Mouse (Mus musculus) hindbrain, postnatal 0 days (tissue): Measurements from ENCODE around the gene Thbs4. TPM values are rescaled to one million over a fixed set of nuclear protein-coding genes. Genes with fewer than 3 reads are reported as not detected.

Source experiments
- ATAC-seq: fragments of 200-750 bp; cut with Nextera tagmentation; 2 replicates; pipeline ENCODE4 v1.8.0; 2017; ENCODE audit warnings: mild to moderate bottlenecking, moderate TSS enrichment, moderate library complexity
- DNase-seq: peaks from one replicate; pipeline ENCODE4 v3.0.0-alpha.2; 2015; ENCODE audit warnings: low spot score
- H3K27ac ChIP-seq: fragments of 300-500 bp; sonication (generic); 2 replicates; pipeline ENCODE4 v1.5.1; 2014; ENCODE audit warnings: mild to moderate bottlenecking
- H3K27me3 ChIP-seq: fragments of 300-500 bp; sonication (generic); 2 replicates; pipeline ENCODE4 v1.6.1; 2014; ENCODE audit warnings: low read length, mixed read lengths; ENCODE audit not compliant: insufficient read depth
- H3K36me3 ChIP-seq: fragments of 300-500 bp; sonication (generic); 2 replicates; pipeline ENCODE4 v1.6.1; 2014; ENCODE audit warnings: low read length, mixed read lengths; ENCODE audit not compliant: insufficient read depth
- H3K4me1 ChIP-seq: fragments of 300-500 bp; sonication (generic); 2 replicates; pipeline ENCODE4 v1.6.1; 2014; ENCODE audit warnings: antibody characterized with exemption, low read length, mixed read lengths; ENCODE audit not compliant: insufficient read depth
- H3K4me2 ChIP-seq: fragments of 300-500 bp; sonication (generic); 2 replicates; pipeline ENCODE4 v1.6.1; 2014; ENCODE audit warnings: low read depth, mild to moderate bottlenecking, low read length, moderate library complexity, mixed read lengths
- H3K4me3 ChIP-seq: fragments of 300-500 bp; sonication (generic); 2 replicates; pipeline ENCODE4 v1.5.1; 2014; ENCODE audit warnings: low read length
- H3K9ac ChIP-seq: fragments of 300-500 bp; sonication (generic); replicated peaks from 2 replicates; pipeline ENCODE4 v1.6.1; 2014; ENCODE audit warnings: mild to moderate bottlenecking, low read length, moderate library complexity, mixed read lengths
- H3K9me3 ChIP-seq: fragments of 300-500 bp; sonication (generic); 2 replicates; pipeline ENCODE4 v1.6.1; 2016; ENCODE audit warnings: low read length, mixed read lengths
- CTCF ChIP-seq: IDR thresholded peaks from 2 replicates; pipeline ENCODE4 v1.5.1; 2016; ENCODE audit warnings: antibody characterized with exemption, control low read depth, low read depth
- WGBS: fragments of 180-500 bp; shearing (Covaris S2); extraction: QIAGEN DNeasy Blood & Tissue Kit; methylation state at CpG from one replicate; pipeline ENCODE4 v1.1.7; 2014; 5-methylcytosine and 5-hydroxymethylcytosine counted together
- polyA plus RNA-seq: library from polyadenylated mRNA; unstranded; fragments of >200 nt; fragmentation: Nextera tagmentation; extraction: Ambion mirVana; gene quantifications from 2 replicates; pipeline ENCODE4 v1.2.1, GENCODE M21; 2015
- total RNA-seq: library from RNA; depleted of rRNA; stranded (reverse); fragments of >200 nt; gene quantifications from 2 replicates; pipeline ENCODE4 v1.2.3, GENCODE M21; 2014

Gene Thbs4
- total and polyA plus RNA-seq, 2 experiments from 2014 or later = 0.94 to 1.3 TPM

DNA sequence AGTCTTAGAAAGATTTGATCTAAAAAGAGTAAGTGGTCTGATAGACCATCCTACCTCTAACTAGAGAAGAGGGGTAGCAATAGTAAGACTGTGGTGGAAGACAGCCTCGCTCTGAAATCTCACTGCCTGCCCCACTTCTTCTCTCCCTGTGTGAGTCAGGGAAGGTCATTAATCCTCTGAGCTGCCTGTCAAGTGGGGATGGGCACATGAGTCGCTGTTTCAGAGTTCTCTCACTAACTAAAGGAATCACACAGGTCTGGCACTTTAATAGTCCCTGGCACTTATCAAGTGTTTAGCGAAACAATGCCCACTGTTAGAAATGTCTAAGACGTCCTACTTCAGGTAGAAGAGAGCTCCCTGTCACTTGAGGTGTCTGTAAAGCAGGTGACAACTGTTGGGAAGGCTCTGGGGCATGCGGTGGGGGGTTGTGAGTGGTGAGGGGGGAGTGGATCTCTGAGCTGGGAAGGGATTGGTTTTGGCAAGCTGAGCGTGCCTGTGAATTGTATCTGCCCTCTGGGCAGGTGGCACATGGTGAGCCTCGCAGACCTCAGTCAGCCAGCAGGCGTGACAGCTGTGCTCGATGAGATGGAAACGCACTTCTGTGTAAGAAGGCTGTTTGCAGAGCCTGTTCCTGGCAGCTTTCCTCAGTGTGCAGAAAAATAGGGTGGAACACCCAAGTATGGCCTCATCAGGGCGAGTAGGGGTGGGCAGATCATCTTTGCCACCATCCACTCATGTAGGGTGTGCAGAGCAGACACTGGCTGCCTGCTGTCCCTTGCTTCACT lies 57.9 kb downstream of the Thbs4 start:
- 25% methylated on average over 11 of the region's 11 CpGs for WGBS
- peak; percentile 70 for ATAC-seq
- H3K9ac ChIP-seq = no peak overlapping the region

DNA sequence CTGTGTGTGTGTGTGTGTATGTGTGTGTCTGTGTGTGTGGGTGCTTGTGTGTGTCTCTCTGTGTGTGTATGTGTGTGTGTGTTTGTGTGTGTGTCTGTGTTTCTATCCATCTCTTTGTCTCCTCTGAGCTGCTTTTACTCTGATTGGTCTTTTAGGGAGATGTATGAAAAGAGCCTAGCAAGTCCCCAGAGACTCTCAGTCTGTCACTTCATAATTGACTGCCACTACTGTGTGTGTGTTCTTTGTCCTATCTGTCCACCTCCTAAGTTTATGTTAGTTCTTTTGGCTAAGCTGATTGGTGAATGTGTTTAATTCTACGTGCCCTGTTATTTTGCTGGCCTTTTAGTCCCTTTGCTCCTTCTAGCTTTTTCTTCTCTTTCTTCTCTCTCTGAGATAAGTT lies 58.9 kb downstream of the Thbs4 start:
- no peaks in the 10 kb centered on the region for H3K27me3 ChIP-seq
- no peak overlapping the region for H3K27ac ChIP-seq
- TF ChIP-seq CTCF = no peak
- 54% methylated on average over 1 of the region's 1 CpGs for WGBS
- ATAC-seq (no peak), DNase-seq (no peak)
- H3K4me1 ChIP-seq = peaks cover 6% of the 10 kb centered on the region; the same call in 1 of the 2 replicates
- no peaks in the 10 kb centered on the region for H3K9me3 ChIP-seq
- no peaks in the 10 kb centered on the region for H3K36me3 ChIP-seq
- H3K4me3 ChIP-seq = no peak overlapping the region
- no peak overlapping the region for H3K9ac ChIP-seq
- no peak overlapping the region for H3K4me2 ChIP-seq

More for the DNA sequence above, 57.9 kb downstream of the Thbs4 start:
- no peak overlapping the region for H3K4me2 ChIP-seq
- no peaks in the 10 kb centered on the region for H3K9me3 ChIP-seq
- DNase-seq = peak; percentile 86
- H3K4me3 ChIP-seq = no peak overlapping the region
- peak overlapping the region; percentile 4; the same call in 1 of the 2 replicates for H3K27ac ChIP-seq
- TF ChIP-seq CTCF = no peak
- H3K36me3 ChIP-seq = no peaks in the 10 kb centered on the region
- peaks cover 6% of the 10 kb centered on the region; the same call in 1 of the 2 replicates for H3K4me1 ChIP-seq
- no peaks in the 10 kb centered on the region for H3K27me3 ChIP-seq

DNA sequence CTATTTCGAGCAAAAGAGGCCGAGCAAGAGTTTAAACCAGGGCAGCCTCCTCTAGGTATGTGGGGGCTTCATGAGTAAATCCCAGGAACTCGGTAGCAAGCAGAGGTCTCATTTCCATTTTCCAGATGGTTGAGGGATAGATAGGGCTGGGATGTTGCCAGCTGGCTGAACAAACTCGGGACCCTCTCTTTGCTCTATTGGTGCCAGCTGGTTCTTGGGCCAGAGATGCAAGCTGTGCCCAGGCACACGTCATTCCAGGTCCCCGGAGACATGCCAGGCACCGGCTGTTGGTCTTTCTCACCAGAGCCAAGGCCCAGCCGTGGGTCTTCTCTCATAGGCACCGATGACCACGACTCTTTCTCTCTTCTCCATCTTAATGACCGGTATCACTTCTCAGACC lies 60.9 kb downstream of the Thbs4 start:
- Histone ChIP-seq H3K9me3 (no peaks in the 10 kb centered on the region), H3K4me1 (peaks cover 6% of the 10 kb centered on the region; the same call in 1 of the 2 replicates), H3K27ac (peak overlapping the region; percentile 38; the same call in 1 of the 2 replicates), H3K27me3 (no peaks in the 10 kb centered on the region), H3K9ac (no peak overlapping the region), H3K4me3 (no peak overlapping the region), H3K4me2 (0 out of 2 replicates have a peak overlapping the region, but pooled peaks have one; percentile 5), H3K36me3 (no peaks in the 10 kb centered on the region)
- no peak for TF ChIP-seq CTCF
- peak; percentile 89 for DNase-seq
- peak; percentile 76 for ATAC-seq
- WGBS = 41% methylated on average over 11 of the region's 11 CpGs

DNA sequence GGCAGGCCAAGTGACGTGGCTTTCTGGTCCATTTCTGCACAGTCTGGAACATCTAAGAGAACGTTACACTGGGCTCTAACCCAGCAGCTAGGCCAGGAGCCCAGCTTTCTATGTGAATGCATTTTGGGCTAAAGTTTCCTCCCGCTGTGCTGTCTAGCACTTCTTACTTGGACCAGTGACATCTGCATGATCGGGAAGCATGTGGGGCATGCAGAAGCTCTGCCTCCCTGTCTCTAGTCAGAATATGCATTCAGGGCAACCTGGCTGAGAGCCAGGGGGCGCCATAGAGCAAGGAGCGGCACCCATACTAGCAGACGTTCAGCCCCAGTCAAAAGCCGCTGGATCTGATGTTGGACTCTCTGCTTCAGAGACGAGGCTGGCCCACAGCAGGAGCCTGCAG lies 61.4 kb downstream of the Thbs4 start:
- peak; percentile 57 for ATAC-seq
- peak; percentile 58 for TF ChIP-seq CTCF
- WGBS = 24% methylated on average over 9 of the region's 9 CpGs
- no peaks in the 10 kb centered on the region for H3K27me3 ChIP-seq
- H3K9ac ChIP-seq = no peak overlapping the region
- peaks cover 6% of the 10 kb centered on the region; the same call in 1 of the 2 replicates for H3K4me1 ChIP-seq
- H3K4me2 ChIP-seq = no peak overlapping the region
- no peak overlapping the region for H3K4me3 ChIP-seq
- no peaks in the 10 kb centered on the region for H3K9me3 ChIP-seq
- H3K27ac ChIP-seq = peak overlapping the region; percentile 28; the same call in 1 of the 2 replicates
- peak; percentile 76 for DNase-seq
- no peaks in the 10 kb centered on the region for H3K36me3 ChIP-seq

DNA sequence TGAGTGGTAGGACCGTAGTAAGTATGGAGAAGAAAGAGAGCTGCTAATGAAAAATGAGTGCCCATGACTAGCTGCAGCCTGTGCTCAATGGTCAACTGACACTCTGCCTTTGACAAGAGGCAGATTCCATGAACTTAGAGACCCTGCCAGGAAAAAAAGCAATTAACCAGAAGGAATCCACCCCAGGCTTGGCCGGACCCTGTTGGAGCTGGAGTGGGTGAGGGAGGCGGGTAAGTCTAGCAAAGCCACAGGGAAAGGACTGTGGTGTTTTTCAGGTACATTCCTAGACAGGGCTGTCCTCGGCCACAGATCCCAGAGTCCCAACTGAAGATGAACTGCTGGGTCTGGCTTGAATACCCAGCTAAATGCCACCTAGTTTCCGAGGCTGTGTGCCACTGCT lies 61.8 kb downstream of the Thbs4 start:
- TF ChIP-seq CTCF = no peak
- Histone ChIP-seq H3K9ac (no peak overlapping the region), H3K36me3 (no peaks in the 10 kb centered on the region), H3K9me3 (no peaks in the 10 kb centered on the region), H3K27ac (no peak overlapping the region), H3K4me1 (peaks cover 6% of the 10 kb centered on the region; the same call in 1 of the 2 replicates), H3K4me3 (no peak overlapping the region), H3K4me2 (no peak overlapping the region), H3K27me3 (no peaks in the 10 kb centered on the region)
- ATAC-seq = 0 out of 2 replicates have a peak, but pooled peaks have one; percentile 18
- 49% methylated on average over 5 of the region's 5 CpGs for WGBS
- DNase-seq = peak; percentile 31

DNA sequence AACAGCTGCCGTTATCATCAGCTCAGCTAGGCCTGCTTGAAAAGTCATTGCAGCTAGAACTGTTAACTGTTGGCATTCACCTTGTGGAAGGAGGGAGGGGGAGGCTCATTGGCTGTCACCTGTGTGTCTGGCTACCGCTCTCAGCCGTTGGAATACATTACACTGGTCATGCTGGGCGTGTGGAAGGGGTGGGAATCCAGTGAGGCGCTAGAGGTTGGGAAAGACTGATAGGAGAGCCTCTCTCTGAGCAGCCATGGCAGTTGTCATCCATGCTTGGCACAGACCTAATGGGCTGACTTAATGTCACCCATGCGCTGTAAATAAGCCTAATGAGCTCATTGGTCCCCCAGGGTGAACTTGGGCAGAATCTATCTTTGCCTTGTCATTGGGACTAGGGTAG lies 62.8 kb downstream of the Thbs4 start:
- no peaks in the 10 kb centered on the region for H3K36me3 ChIP-seq
- DNase-seq = peak; percentile 34
- no peak overlapping the region for H3K4me3 ChIP-seq
- H3K9ac ChIP-seq = no peak overlapping the region
- H3K4me1 ChIP-seq = peaks cover 6% of the 10 kb centered on the region; the same call in 1 of the 2 replicates
- ATAC-seq = peak; percentile 5; the same call in 1 of the 2 replicates
- TF ChIP-seq CTCF = no peak
- H3K4me2 ChIP-seq = no peak overlapping the region
- no peak overlapping the region for H3K27ac ChIP-seq
- H3K9me3 ChIP-seq = no peaks in the 10 kb centered on the region
- WGBS = 64% methylated on average over 6 of the region's 6 CpGs
- H3K27me3 ChIP-seq = no peaks in the 10 kb centered on the region

DNA sequence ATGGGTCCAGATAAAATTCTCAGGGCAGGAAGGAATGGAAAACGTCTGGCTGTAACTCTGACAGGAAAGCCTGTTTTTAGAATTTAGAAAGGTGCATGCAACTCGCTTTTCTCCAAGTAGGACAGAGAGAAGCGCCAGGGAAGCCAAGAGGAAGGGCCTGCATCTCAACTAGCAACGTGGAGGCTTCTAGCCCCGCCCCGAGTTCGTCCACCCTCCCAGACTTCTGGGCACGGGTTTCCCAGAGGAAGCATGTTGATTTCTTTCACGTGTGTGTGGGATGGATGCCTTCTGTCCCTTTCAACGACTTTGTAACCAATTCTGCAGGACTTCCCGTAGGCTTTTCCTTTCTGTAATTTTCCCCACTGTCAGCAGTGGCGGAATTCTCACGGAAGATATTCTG lies 64.8 kb downstream of the Thbs4 start:
- WGBS = 61% methylated on average over 13 of the region's 13 CpGs
- ATAC-seq = no peak
- Histone ChIP-seq H3K27ac (no peak overlapping the region), H3K9ac (no peak overlapping the region), H3K36me3 (no peaks in the 10 kb centered on the region), H3K4me3 (no peak overlapping the region), H3K4me2 (no peak overlapping the region), H3K27me3 (no peaks in the 10 kb centered on the region), H3K4me1 (peaks cover 6% of the 10 kb centered on the region; the same call in 1 of the 2 replicates), H3K9me3 (no peaks in the 10 kb centered on the region)
- TF ChIP-seq CTCF = no peak
- no peak for DNase-seq
